Mouse (Mus musculus) ovary, postnatal 36 days (tissue): Measurements from ENCODE around the gene Hrh2.

Source experiments
- DNase-seq: peaks from one replicate; pipeline ENCODE4 v3.0.0; 2022; ENCODE audit warnings: low spot score, mixed read lengths

Gene Hrh2

GRCm38 (mm10) chr13:54263641-54264040, 71.7 kb downstream of the Hrh2 start:
- DNase-seq = no peak

- no peak for DNase-seq
Measured at GRCm38 (mm10) chr13:54266472-54266871, 74.5 kb downstream of the Hrh2 start.

GRCm38 (mm10) chr13:54269087-54269486, 77.2 kb downstream of the Hrh2 start:
- DNase-seq = no peak

GRCm38 (mm10) chr13:54269628-54270027, 77.7 kb downstream of the Hrh2 start:
- no peak for DNase-seq

GRCm38 (mm10) chr13:54272076-54272475, 80.1 kb downstream of the Hrh2 start:
- DNase-seq = no peak

GRCm38 (mm10) chr13:54277406-54277805, 85.5 kb downstream of the Hrh2 start:
- no peak for DNase-seq

- no peak for DNase-seq
Measured at GRCm38 (mm10) chr13:54280366-54280765, 88.4 kb downstream of the Hrh2 start.

GRCm38 (mm10) chr13:54281149-54281548, 89.2 kb downstream of the Hrh2 start:
- DNase-seq = no peak

GRCm38 (mm10) chr13:54281623-54282022, 89.7 kb downstream of the Hrh2 start:
- DNase-seq = no peak

- peak; percentile 11 for DNase-seq
Measured at GRCm38 (mm10) chr13:54282149-54282860, 90.4 kb downstream of the Hrh2 start.

GRCm38 (mm10) chr13:54282861-54283206, 90.9 kb downstream of the Hrh2 start:
- DNase-seq = no peak
